Mouse (Mus musculus) kidney, embryonic 16.5 days (tissue): ENCODE results near the gene Zfp597. TPM values are rescaled to one million over a fixed set of nuclear protein-coding genes. Genes with fewer than 3 reads are reported as not detected.
"Not testable (repeated sequence)": the region's sequence is repeated elsewhere in the genome, so short reads cannot be mapped to it uniquely, and the experiment has no call there.

Source experiments
- ATAC-seq: fragments of 200-750 bp; cut with Nextera tagmentation; 2 replicates; pipeline ENCODE4 v1.8.0; 2017; ENCODE audit warnings: moderate TSS enrichment; ENCODE audit not compliant: low FRiP score, low TSS enrichment
- H3K27ac ChIP-seq: fragments of 300-500 bp; sonication (generic); 2 replicates; pipeline ENCODE4 v1.5.1; 2014; ENCODE audit warnings: low read length
- H3K27me3 ChIP-seq: fragments of 300-500 bp; sonication (generic); 2 replicates; pipeline ENCODE4 v1.6.1; 2014; ENCODE audit warnings: low read length, control low read depth, mixed read lengths; ENCODE audit not compliant: insufficient read depth
- H3K36me3 ChIP-seq: fragments of 300-500 bp; sonication (generic); 2 replicates; pipeline ENCODE4 v1.6.1; 2014; ENCODE audit warnings: low read length, control low read depth, mixed read lengths; ENCODE audit not compliant: insufficient read depth
- H3K4me1 ChIP-seq: fragments of 300-500 bp; sonication (generic); 2 replicates; pipeline ENCODE4 v1.6.1; 2014; ENCODE audit warnings: low read length, control low read depth, mixed read lengths; ENCODE audit not compliant: insufficient read depth
- H3K4me2 ChIP-seq: fragments of 300-500 bp; sonication (generic); replicated peaks from 2 replicates; pipeline ENCODE4 v1.6.1; 2014; ENCODE audit warnings: low read depth, low read length
- H3K4me3 ChIP-seq: fragments of 300-500 bp; sonication (generic); 2 replicates; pipeline ENCODE4 v1.5.1; 2014; ENCODE audit warnings: mild to moderate bottlenecking, low read length
- H3K9ac ChIP-seq: fragments of 300-500 bp; sonication (generic); replicated peaks from 2 replicates; pipeline ENCODE4 v1.6.1; 2014; ENCODE audit warnings: low read length
- H3K9me3 ChIP-seq: fragments of 300-500 bp; sonication (generic); 2 replicates; pipeline ENCODE4 v1.6.1; 2016; ENCODE audit warnings: low read length, control low read depth
- whole genome bisulfite sequencing: fragments of 180-500 bp; shearing (Covaris S2); extraction: QIAGEN DNeasy Blood & Tissue Kit; methylation state at CpG from one replicate; pipeline ENCODE4 v1.1.7; 2014; 5-methylcytosine and 5-hydroxymethylcytosine counted together
- polyA plus RNA-seq: library from polyadenylated mRNA; unstranded; fragments of >200 nt; fragmentation: Nextera tagmentation; extraction: Ambion mirVana; gene quantifications from 2 replicates; pipeline ENCODE4 v1.2.1, GENCODE M21; 2015

Zfp597 gene
- polyA plus RNA-seq, 1 experiment from 2014 or later = 6.7 TPM

DNA sequence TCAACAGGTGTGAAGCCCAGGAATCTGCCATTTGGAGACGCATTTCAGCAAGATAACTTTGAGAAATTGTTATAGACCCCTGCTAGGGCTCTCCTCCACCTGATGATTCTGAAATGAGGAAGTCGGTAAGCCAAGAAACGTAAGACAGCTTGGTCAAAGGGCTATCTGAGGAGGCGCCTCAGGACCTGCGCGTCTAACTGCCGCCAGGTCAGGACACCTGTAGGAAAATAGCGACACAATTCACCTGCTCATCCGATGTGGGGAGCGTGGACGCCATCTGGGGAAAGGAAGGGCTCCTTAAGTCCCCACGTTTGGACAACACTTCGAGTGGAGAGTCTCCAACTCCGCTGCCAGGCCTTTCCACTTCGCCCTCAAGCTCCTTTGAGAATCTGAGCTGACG is 12.5 kb downstream of the Zfp597 start:
- Histone ChIP-seq H3K27me3 (no peaks in the 10 kb centered on the region), H3K27ac (peak overlapping the region; percentile 35), H3K4me2 (peak overlapping the region; percentile 64), H3K9ac (peak overlapping the region; percentile 77), H3K36me3 (peaks cover 6% of the 10 kb centered on the region; the same call in 1 of the 2 replicates), H3K4me3 (peak overlapping the region; percentile 70), H3K4me1 (peaks cover 10% of the 10 kb centered on the region), H3K9me3 (no peaks in the 10 kb centered on the region)
- 1% methylated on average over 16 of the region's 16 CpGs for WGBS
- ATAC-seq = peak; percentile 33; the same call in 1 of the 2 replicates

GRCm38 (mm10) chr16:3859254-3859653 is 25.1 kb downstream of the Zfp597 start:
- Histone ChIP-seq H3K4me2 (no peak overlapping the region), H3K4me1 (peaks cover 5% of the 10 kb centered on the region; the same call in 1 of the 2 replicates), H3K9me3 (no peaks in the 10 kb centered on the region), H3K4me3 (no peak overlapping the region), H3K36me3 (peaks cover 14% of the 10 kb centered on the region), H3K9ac (no peak overlapping the region), H3K27ac (no peak overlapping the region), H3K27me3 (no peaks in the 10 kb centered on the region)
- WGBS = 93% methylated on average over 4 of the region's 4 CpGs
- no peak for ATAC-seq

DNA sequence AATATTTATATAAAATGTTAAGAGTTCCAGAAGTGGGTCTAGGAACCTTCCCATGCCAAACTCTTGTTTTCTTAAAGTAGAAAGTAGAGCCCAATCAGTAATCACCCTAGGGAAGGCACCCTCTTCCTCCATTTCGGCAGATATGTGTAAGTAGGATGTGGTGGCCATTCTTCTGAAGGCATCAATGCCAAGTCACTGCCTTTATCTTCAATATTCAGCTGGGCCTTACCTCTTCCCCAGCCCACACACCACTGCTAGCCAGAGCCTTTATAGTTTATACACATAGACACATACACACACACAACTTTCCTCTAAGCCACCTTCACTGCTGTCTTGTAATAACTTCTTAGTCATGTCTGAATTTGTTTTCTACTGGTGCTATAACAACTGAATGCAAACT is 28.6 kb downstream of the Zfp597 start:
- Histone ChIP-seq H3K4me3 (no peak overlapping the region), H3K27ac (no peak overlapping the region), H3K36me3 (peaks cover 4% of the 10 kb centered on the region; the same call in 1 of the 2 replicates), H3K9me3 (no peaks in the 10 kb centered on the region), H3K4me1 (peaks cover 8% of the 10 kb centered on the region; the same call in 1 of the 2 replicates), H3K4me2 (no peak overlapping the region), H3K27me3 (no peaks in the 10 kb centered on the region), H3K9ac (no peak overlapping the region)
- no peak for ATAC-seq
- WGBS = 80% methylated on average over 1 of the region's 1 CpGs

DNA sequence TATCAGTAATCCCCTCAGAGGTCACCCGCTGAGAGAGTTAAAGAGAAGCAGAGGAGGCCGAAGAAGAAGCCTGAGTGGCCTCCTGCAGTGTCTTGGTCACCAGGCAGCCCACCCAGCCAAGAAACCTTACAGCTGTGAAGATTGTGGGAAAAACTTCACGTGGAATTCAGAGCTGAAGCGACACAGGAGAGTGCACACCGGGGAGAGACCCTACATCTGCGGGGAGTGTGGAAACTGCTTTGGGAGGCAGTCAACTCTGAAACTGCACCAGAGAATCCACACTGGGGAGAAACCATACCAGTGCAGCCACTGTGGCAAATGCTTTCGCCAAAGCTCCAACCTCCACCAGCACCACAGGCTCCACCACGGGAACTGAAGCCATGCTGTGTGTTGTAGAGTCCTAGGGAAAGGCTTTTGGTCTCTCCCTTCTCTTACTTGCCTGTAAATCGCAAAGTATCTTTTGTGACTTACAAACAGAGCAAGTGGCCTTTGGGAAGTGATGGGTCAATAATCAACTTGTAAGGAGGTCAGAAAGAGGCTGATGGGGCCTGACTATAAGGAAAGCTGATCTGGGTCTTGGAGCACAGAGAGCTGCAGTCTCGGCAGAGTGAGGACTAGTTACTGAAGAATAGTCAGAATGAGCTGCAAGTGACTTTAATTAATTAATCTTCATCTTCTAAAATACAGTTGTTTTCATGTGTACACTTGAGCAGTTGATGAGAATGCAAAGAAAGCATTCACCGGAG is 29.8 kb downstream of the Zfp597 start:
- H3K4me2 ChIP-seq = no peak overlapping the region
- 41% methylated on average over 11 of the region's 11 CpGs for WGBS
- peaks cover 8% of the 10 kb centered on the region; the same call in 1 of the 2 replicates for H3K4me1 ChIP-seq
- H3K9me3 ChIP-seq = no peaks in the 10 kb centered on the region
- ATAC-seq = peak; percentile 81
- H3K4me3 ChIP-seq = no peak overlapping the region
- H3K27me3 ChIP-seq = no peaks in the 10 kb centered on the region
- H3K9ac ChIP-seq = no peak overlapping the region
- peak overlapping the region; percentile 84 for H3K27ac ChIP-seq
- no peaks in the 10 kb centered on the region for H3K36me3 ChIP-seq

- Histone ChIP-seq H3K4me3 (no peak overlapping the region), H3K9ac (no peak overlapping the region), H3K36me3 (no peaks in the 10 kb centered on the region), H3K27ac (no peak overlapping the region), H3K9me3 (no peaks in the 10 kb centered on the region), H3K27me3 (no peaks in the 10 kb centered on the region), H3K4me1 (peaks cover 13% of the 10 kb centered on the region), H3K4me2 (no peak overlapping the region)
- WGBS = 46% methylated on average over 12 of the region's 12 CpGs
- ATAC-seq = no peak
These were observed 31.8 kb downstream of the Zfp597 start for GRCm38 (mm10) chr16:3852586-3852985.

DNA sequence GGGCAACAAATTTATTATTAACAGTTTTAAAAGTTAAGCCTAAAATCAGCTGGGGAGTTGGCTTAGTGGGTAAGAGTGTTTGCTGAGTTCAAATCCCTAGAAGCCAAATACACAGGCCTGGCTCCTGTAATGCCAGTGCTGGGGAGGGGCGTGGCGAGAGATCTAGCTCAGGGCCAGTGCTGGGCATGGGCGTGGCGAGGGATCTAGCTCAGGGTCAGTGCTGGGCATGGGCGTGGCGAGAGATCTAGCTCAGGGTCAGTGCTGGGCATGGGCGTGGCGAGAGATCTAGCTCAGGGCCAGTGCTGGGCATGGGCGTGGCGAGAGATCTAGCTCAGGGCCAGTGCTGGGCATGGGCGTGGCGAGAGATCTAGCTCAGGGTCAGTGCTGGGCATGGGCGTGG is 33.1 kb downstream of the Zfp597 start:
- ATAC-seq, H3K27ac ChIP-seq, H3K27me3 ChIP-seq, H3K36me3 ChIP-seq, H3K9me3 ChIP-seq, H3K4me3 ChIP-seq, H3K4me2 ChIP-seq, H3K9ac ChIP-seq: not testable (repeated sequence)
- 84% methylated on average over 13 of the region's 13 CpGs for WGBS
- peaks cover 15% of the 10 kb centered on the region for H3K4me1 ChIP-seq

- Histone ChIP-seq H3K36me3 (no peaks in the 10 kb centered on the region), H3K9me3 (no peaks in the 10 kb centered on the region), H3K27me3 (no peaks in the 10 kb centered on the region), H3K4me1 (peaks cover 7% of the 10 kb centered on the region), H3K4me3 (no peak overlapping the region), H3K4me2 (no peak overlapping the region), H3K27ac (no peak overlapping the region), H3K9ac (no peak overlapping the region)
- no peak for ATAC-seq
- 81% methylated on average over 3 of the region's 3 CpGs for WGBS
These were observed 35.9 kb downstream of the Zfp597 start for GRCm38 (mm10) chr16:3848416-3848815.

DNA sequence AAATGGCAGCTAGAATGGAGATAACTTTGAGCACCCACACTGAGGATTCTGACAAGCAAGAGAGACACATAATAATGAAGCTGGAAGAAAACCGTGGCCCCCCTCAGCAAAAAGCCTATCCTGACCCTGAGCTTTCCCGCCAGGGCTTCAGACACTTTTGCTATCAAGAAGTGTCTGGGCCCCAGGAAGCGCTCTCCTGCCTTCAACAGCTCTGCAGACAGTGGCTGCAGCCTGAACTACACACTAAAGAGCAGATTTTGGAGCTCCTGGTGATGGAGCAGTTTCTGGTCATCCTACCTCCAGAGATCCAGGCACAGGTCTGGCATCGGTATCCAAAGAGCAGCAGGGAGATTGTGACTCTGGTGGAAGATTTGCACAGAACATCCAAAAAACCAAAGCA is 36.5 kb downstream of the Zfp597 start:
- Histone ChIP-seq H3K4me1 (peaks cover 7% of the 10 kb centered on the region), H3K4me2 (peak overlapping the region; percentile 76), H3K27ac (no peak overlapping the region), H3K9ac (peak overlapping the region; percentile 77), H3K4me3 (peak overlapping the region; percentile 78), H3K27me3 (no peaks in the 10 kb centered on the region), H3K36me3 (no peaks in the 10 kb centered on the region), H3K9me3 (no peaks in the 10 kb centered on the region)
- ATAC-seq = no peak
- WGBS = 70% methylated on average over 4 of the region's 4 CpGs

- Histone ChIP-seq H3K27ac (peak within 1 kb of the TSS; percentile 32), H3K4me1 (peaks cover 7% of the 10 kb centered on the region), H3K27me3 (no peaks in the 10 kb centered on the region), H3K9me3 (no peaks in the 10 kb centered on the region), H3K4me2 (peak within 1 kb of the TSS; percentile 76), H3K4me3 (peak within 1 kb of the TSS; percentile 78), H3K9ac (peak within 1 kb of the TSS; percentile 77), H3K36me3 (no peaks in the 10 kb centered on the region)
- WGBS = 3% methylated on average over 38 of the region's 38 CpGs
- ATAC-seq = peak; percentile 100
These were observed 37.4 kb downstream of the Zfp597 start, which contains the start of gene Zfp174 for GRCm38 (mm10) chr16:3846711-3847518. Gene Zfp174 (plus strand): TSS chr16:3847268.

DNA sequence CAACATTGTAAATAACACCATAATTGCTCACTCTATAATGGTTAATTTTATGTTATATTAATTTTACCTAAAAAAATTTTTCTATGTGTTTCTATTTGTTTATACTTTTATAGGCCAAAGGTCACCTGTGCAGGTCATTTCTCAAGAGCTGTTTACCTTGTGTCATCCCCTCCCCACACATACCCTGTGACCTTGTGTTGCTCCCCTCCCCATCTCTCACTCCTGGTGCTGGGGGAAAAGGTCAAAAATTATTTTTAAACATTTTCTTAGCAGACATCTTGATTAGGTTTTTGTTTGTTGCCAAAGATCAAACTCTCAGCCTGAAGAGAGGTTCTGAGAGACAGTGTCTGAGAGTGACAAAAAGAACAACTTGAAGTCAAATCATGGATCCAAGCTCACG is 40.6 kb downstream of the Zfp597 start:
- no peak overlapping the region for H3K4me3 ChIP-seq
- H3K9me3 ChIP-seq = no peaks in the 10 kb centered on the region
- H3K4me1 ChIP-seq = peaks cover 7% of the 10 kb centered on the region
- H3K27ac ChIP-seq = no peak overlapping the region
- no peak for ATAC-seq
- WGBS = 80% methylated on average over 1 of the region's 1 CpGs
- no peaks in the 10 kb centered on the region for H3K27me3 ChIP-seq
- no peaks in the 10 kb centered on the region for H3K36me3 ChIP-seq
- no peak overlapping the region for H3K4me2 ChIP-seq
- H3K9ac ChIP-seq = no peak overlapping the region
